Mouse (Mus musculus) hindbrain, embryonic 14.5 days (tissue): Measurements from ENCODE around the gene Rraga. TPM values are rescaled to one million over a fixed set of nuclear protein-coding genes. Genes with fewer than 3 reads are reported as not detected.
"Not testable (repeated sequence)": the region's sequence is repeated elsewhere in the genome, so short reads cannot be mapped to it uniquely, and the experiment has no call there.

Experiments
- ATAC-seq: fragments of 200-750 bp; cut with Nextera tagmentation; 2 replicates; pipeline ENCODE4 v1.8.0; 2017; ENCODE audit warnings: moderate number of reproducible peaks, mild to moderate bottlenecking, moderate TSS enrichment, moderate library complexity; ENCODE audit not compliant: low FRiP score
- DNase-seq: peaks from one replicate; pipeline ENCODE4 v3.0.0-alpha.2; 2015; ENCODE audit warnings: low spot score
- H3K27ac ChIP-seq: fragments of 300-500 bp; sonication (generic); 2 replicates; pipeline ENCODE4 v1.5.1; 2014; ENCODE audit warnings: mild to moderate bottlenecking, moderate library complexity
- H3K27me3 ChIP-seq: fragments of 300-500 bp; sonication (generic); 2 replicates; pipeline ENCODE4 v1.6.1; 2014; ENCODE audit warnings: mild to moderate bottlenecking, low read length, mixed read lengths; ENCODE audit not compliant: control insufficient read depth, insufficient read depth
- H3K36me3 ChIP-seq: fragments of 300-500 bp; sonication (generic); replicated peaks from 2 replicates; pipeline ENCODE4 v1.6.1; 2014; ENCODE audit not compliant: control insufficient read depth, insufficient read depth
- H3K4me1 ChIP-seq: fragments of 300-500 bp; sonication (generic); replicated peaks from 2 replicates; pipeline ENCODE4 v1.6.1; 2014; ENCODE audit warnings: antibody characterized with exemption, low read length, mixed read lengths; ENCODE audit not compliant: control insufficient read depth, insufficient read depth
- H3K4me2 ChIP-seq: fragments of 300-500 bp; sonication (generic); replicated peaks from 2 replicates; pipeline ENCODE4 v1.6.1; 2014; ENCODE audit warnings: mild to moderate bottlenecking, moderate library complexity
- H3K4me3 ChIP-seq: fragments of 300-500 bp; sonication (generic); replicated peaks from 2 replicates; pipeline ENCODE4 v1.5.1; 2014; ENCODE audit warnings: mild to moderate bottlenecking, low read length
- H3K9ac ChIP-seq: fragments of 300-500 bp; sonication (generic); 2 replicates; pipeline ENCODE4 v1.6.1; 2014
- H3K9me3 ChIP-seq: fragments of 300-500 bp; sonication (generic); 2 replicates; pipeline ENCODE4 v1.6.1; 2016; ENCODE audit warnings: low read length; ENCODE audit not compliant: control insufficient read depth
- WGBS: fragments of 180-500 bp; shearing (Covaris S2); extraction: QIAGEN DNeasy Blood & Tissue Kit; methylation state at CpG from one replicate; pipeline ENCODE4 v1.1.7; 2014; 5-methylcytosine and 5-hydroxymethylcytosine counted together
- polyA plus RNA-seq: library from polyadenylated mRNA; unstranded; fragments of >200 nt; fragmentation: Nextera tagmentation; extraction: Ambion mirVana; gene quantifications from 2 replicates; pipeline ENCODE4 v1.2.1, GENCODE M21; 2014

Rraga gene
- polyA plus RNA-seq, 1 experiment from 2014 or later = 145 TPM

- H3K27me3 ChIP-seq, H3K9ac ChIP-seq, DNase-seq, H3K9me3 ChIP-seq, ATAC-seq, H3K4me1 ChIP-seq, H3K27ac ChIP-seq, H3K4me2 ChIP-seq, H3K4me3 ChIP-seq, H3K36me3 ChIP-seq: not testable (repeated sequence)
- 93% methylated on average over 1 of the region's 1 CpGs for WGBS
Observed at GRCm38 (mm10) chr4:86622532-86622931, 47.1 kb downstream of the Rraga start.

- Histone ChIP-seq H3K36me3 (no peaks in the 10 kb centered on the region), H3K4me1 (no peaks in the 10 kb centered on the region), H3K27me3 (no peaks in the 10 kb centered on the region), H3K9me3 (no peaks in the 10 kb centered on the region), H3K9ac (no peak overlapping the region), H3K27ac (no peak overlapping the region), H3K4me3 (no peak overlapping the region), H3K4me2 (no peak overlapping the region)
- no peak for ATAC-seq
- WGBS = 90% methylated on average over 5 of the region's 5 CpGs
- DNase-seq = no peak
Observed at GRCm38 (mm10) chr4:86625463-86625862, 50.0 kb downstream of the Rraga start.

GRCm38 (mm10) chr4:86626496-86626895 is 51.0 kb downstream of the Rraga start:
- H3K4me3 ChIP-seq, ATAC-seq, H3K4me2 ChIP-seq, H3K27ac ChIP-seq, H3K4me1 ChIP-seq, H3K9ac ChIP-seq, H3K9me3 ChIP-seq, H3K27me3 ChIP-seq, DNase-seq, H3K36me3 ChIP-seq: not testable (repeated sequence)
- WGBS = 93% methylated on average over 7 of the region's 7 CpGs

Other genes starting within 250 kb of the Rraga start
- gene Saxo1, start 17.3 kb upstream of the Rraga start, polyA plus RNA-seq = not detected in 2 replicates
- gene Haus6, start 36.4 kb downstream of the Rraga start, polyA plus RNA-seq = 7.5 and 8.6 TPM in 2 replicates
- gene Plin2, start 94.4 kb downstream of the Rraga start, polyA plus RNA-seq = 49.1 and 50.9 TPM in 2 replicates
- 4.3 and 5.3 TPM in 2 replicates for gene Dennd4c, start 172.9 kb downstream of the Rraga start, polyA plus RNA-seq